Mouse (Mus musculus) limb, embryonic 10.5 days (tissue): Measurements from ENCODE around the gene Svep1. TPM values are rescaled to one million over a fixed set of nuclear protein-coding genes. Genes with fewer than 3 reads are reported as not detected.

Experiments used
- DNase-seq: peaks from one replicate; pipeline ENCODE4 v3.0.0-alpha.2; 2017; ENCODE audit warnings: low spot score
- H3K27ac ChIP-seq: fragments of 300-500 bp; sonication (generic); 2 replicates; pipeline ENCODE4 v1.5.1; 2016; ENCODE audit warnings: mild to moderate bottlenecking
- H3K27me3 ChIP-seq: fragments of 300-500 bp; sonication (generic); 2 replicates; pipeline ENCODE4 v1.6.1; 2016; ENCODE audit warnings: low read depth, mild to moderate bottlenecking; ENCODE audit not compliant: poor library complexity, severe bottlenecking
- H3K36me3 ChIP-seq: fragments of 300-500 bp; sonication (generic); 2 replicates; pipeline ENCODE4 v1.6.1; 2016; ENCODE audit warnings: mild to moderate bottlenecking, moderate library complexity
- H3K4me1 ChIP-seq: fragments of 300-500 bp; sonication (generic); 2 replicates; pipeline ENCODE4 v1.6.1; 2016
- H3K4me3 ChIP-seq: fragments of 300-500 bp; sonication (generic); 2 replicates; pipeline ENCODE4 v1.5.1; 2016; ENCODE audit warnings: mild to moderate bottlenecking, moderate library complexity
- H3K9me3 ChIP-seq: fragments of 300-500 bp; sonication (generic); replicated peaks from 2 replicates; pipeline ENCODE4 v1.6.1; 2016; ENCODE audit warnings: mild to moderate bottlenecking
- WGBS: fragments of 180-500 bp; shearing (Covaris S2); methylation state at CpG from one replicate; pipeline ENCODE4 v1.1.7; 2016; 5-methylcytosine and 5-hydroxymethylcytosine counted together
- polyA plus RNA-seq: library from polyadenylated mRNA; unstranded; fragments of >200 nt; fragmentation: Nextera tagmentation; extraction: Ambion mirVana; gene quantifications from 2 replicates; pipeline ENCODE4 v1.2.1, GENCODE M21; 2016

Svep1 gene
- polyA plus RNA-seq, 1 experiment from 2014 or later, result 2.3 TPM

DNA sequence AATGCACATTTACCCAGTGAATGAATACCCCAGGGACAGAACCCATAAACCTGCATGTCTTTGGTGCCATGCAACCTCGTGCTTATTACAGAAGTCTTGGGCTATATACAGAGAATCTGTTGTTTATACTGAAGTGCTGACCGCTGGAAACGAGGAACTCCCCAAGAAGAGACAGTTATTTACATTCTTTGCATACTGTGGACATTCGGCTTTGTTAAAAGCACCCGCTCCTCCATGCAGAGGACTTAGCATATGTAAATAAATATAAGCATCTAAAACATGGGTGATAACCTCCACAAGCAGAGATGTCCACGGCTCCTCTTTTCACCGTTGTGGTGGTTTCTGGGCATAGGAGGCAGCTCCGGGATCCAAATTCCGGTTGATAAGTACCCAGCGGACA lies 95.7 kb downstream of the Svep1 start:
- Histone ChIP-seq H3K27ac (no peak overlapping the region), H3K36me3 (no peaks in the 10 kb centered on the region)

DNA sequence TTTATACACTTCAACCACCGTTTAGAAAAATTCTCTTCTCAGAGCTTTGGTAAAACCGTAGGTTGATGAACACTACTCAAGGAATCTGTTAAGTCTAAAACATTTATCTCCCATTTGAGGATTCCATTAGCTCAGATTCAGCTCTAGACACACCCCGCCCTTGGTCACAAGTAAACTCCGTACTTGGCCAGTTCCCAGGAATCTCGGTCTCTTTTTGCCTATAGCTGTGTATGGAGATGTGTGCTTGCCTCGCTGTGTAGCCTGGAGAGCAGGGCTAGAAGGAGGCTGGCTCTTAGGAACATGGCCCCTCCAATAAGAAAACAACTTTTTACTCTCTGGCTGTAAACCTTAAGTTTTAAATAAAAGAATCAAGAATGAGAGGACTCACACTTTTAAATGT lies 96.9 kb downstream of the Svep1 start:
- Histone ChIP-seq H3K4me1 (no peaks in the 10 kb centered on the region), H3K27me3 (no peaks in the 10 kb centered on the region), H3K4me3 (no peak overlapping the region), H3K36me3 (no peaks in the 10 kb centered on the region), H3K27ac (no peak overlapping the region), H3K9me3 (no peaks in the 10 kb centered on the region)
- DNase-seq, result no peak
- 90% methylated on average over 6 of the region's 6 CpGs for WGBS

More for the DNA sequence above, 95.7 kb downstream of the Svep1 start:
- H3K4me1 ChIP-seq, result peaks cover 3% of the 10 kb centered on the region; the same call in 1 of the 2 replicates
- WGBS, result 93% methylated on average over 10 of the region's 10 CpGs
- no peak overlapping the region for H3K4me3 ChIP-seq
- no peaks in the 10 kb centered on the region for H3K27me3 ChIP-seq
- no peaks in the 10 kb centered on the region for H3K9me3 ChIP-seq
- DNase-seq, result no peak

DNA sequence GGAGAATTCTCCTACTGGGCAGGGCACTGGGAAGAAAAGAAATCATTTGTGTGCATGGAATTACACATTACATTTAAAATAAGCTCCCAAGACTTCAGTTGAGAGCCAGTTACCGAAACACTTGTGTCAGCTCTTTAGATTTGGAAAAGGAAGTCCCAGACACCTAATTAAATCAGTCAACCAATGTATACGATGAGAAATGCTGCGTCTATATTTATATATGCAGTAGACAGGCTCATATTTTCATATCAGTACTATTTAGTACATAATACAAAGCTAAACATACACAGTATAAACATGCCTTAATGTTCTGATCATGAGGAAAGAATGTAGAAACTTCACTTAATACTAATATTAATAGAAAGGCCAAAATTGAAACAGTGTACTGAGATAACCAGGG lies 98.3 kb downstream of the Svep1 start:
- no peak overlapping the region for H3K27ac ChIP-seq
- DNase-seq, result no peak
- no peaks in the 10 kb centered on the region for H3K27me3 ChIP-seq
- no peak overlapping the region for H3K4me3 ChIP-seq
- no peaks in the 10 kb centered on the region for H3K36me3 ChIP-seq
- 90% methylated on average over 3 of the region's 3 CpGs for WGBS
- H3K9me3 ChIP-seq, result no peaks in the 10 kb centered on the region
- H3K4me1 ChIP-seq, result no peaks in the 10 kb centered on the region

DNA sequence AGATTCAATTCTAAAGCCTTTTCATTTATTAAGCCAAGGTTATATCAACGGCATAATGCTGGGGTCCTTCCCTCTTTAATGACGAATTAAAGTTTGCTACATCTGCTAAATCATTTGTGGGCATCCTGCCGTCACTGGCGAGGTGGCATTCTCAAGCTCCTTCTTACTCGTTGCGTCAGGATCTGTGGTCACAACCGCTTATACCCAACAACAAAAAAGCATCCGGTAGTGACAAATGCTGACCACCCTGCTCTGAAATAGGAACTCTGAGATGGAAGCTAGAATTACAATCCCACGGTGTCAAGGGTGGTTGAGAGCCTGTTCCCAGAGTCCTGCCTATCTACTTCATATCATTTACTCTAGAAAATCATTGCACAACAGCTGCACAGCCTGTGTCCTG lies 108.9 kb downstream of the Svep1 start:
- Histone ChIP-seq H3K27me3 (no peaks in the 10 kb centered on the region), H3K4me3 (no peak overlapping the region), H3K4me1 (0 out of 2 replicates have a peak, but pooled peaks cover 5% of the 10 kb centered on the region), H3K36me3 (no peaks in the 10 kb centered on the region), H3K9me3 (no peaks in the 10 kb centered on the region), H3K27ac (no peak overlapping the region)
- no peak for DNase-seq
- 88% methylated on average over 9 of the region's 9 CpGs for WGBS

DNA sequence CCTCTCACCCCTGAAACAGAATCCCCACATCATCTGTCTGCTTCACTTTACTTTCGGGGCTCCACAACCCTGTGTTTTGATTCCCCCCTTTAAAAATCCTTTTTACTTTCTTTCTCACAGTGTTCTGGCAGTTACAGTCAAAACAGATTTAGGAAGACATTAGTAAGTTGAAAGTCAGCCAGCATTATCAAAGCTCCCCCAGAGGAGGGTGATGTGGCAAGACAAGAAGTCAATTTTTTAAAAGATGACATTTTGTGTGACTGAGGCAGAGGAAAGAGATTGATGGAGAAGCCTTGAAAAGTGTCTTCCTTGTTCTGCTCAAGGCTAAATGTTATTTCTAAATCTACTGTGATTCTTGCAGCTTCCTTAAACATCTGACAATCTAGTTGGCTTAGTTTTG lies 119.9 kb downstream of the Svep1 start:
- no peak overlapping the region for H3K27ac ChIP-seq
- 91% methylated on average over 1 of the region's 1 CpGs for whole genome bisulfite sequencing
- no peak overlapping the region for H3K4me3 ChIP-seq
- H3K9me3 ChIP-seq, result no peaks in the 10 kb centered on the region
- DNase-seq, result no peak
- no peaks in the 10 kb centered on the region for H3K36me3 ChIP-seq
- H3K27me3 ChIP-seq, result no peaks in the 10 kb centered on the region
- H3K4me1 ChIP-seq, result no peaks in the 10 kb centered on the region

DNA sequence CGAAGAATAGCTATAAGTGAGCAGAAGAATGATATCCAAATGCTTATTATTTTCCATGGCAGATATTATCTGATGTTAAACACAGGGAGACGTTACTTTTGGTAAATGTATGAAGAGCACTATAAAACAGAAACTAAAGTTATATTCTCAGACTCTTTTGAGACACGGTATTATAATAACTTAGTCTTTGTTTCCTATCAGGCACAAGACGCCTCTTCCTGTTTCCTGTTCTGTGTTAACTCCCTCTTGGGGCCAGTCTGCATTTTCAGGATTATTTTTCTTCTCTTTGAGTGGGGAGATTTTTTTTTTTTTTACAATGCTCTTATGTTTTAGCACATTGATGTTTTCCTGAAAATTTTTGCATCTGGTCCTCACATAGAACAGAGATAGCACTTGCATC lies 120.5 kb downstream of the Svep1 start:
- 88% methylated on average over 4 of the region's 4 CpGs for WGBS
- no peak overlapping the region for H3K4me3 ChIP-seq
- DNase-seq, result no peak

DNA sequence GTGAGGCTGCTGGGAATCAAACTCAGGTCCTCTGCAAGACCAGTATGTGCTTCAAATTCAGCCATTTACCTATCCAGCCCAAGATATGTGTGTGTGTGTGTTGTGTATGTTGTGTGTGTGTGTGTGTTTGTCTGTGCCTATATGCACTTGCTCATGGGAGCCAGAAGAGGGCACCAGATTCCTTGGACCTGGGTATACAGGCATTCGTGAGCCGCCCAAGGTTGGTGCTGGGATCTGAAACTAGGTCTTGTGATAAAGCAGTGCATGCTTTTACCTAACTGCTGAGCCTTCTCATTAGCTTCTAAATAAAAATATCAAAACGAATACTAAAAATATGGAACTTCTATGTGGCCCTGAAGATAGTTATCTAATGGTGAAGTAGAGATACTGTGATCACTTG lies 121.3 kb downstream of the Svep1 start:
- no peaks in the 10 kb centered on the region for H3K4me1 ChIP-seq
- H3K36me3 ChIP-seq, result no peaks in the 10 kb centered on the region
- H3K27ac ChIP-seq, result no peak overlapping the region
- WGBS, result 96% methylated on average over 3 of the region's 3 CpGs
- H3K27me3 ChIP-seq, result no peaks in the 10 kb centered on the region
- no peaks in the 10 kb centered on the region for H3K9me3 ChIP-seq
- no peak for DNase-seq
- no peak overlapping the region for H3K4me3 ChIP-seq

More for the DNA sequence above, 120.5 kb downstream of the Svep1 start:
- H3K36me3 ChIP-seq, result no peaks in the 10 kb centered on the region
- no peak overlapping the region for H3K27ac ChIP-seq
- no peaks in the 10 kb centered on the region for H3K27me3 ChIP-seq
- no peaks in the 10 kb centered on the region for H3K9me3 ChIP-seq
- no peaks in the 10 kb centered on the region for H3K4me1 ChIP-seq

DNA sequence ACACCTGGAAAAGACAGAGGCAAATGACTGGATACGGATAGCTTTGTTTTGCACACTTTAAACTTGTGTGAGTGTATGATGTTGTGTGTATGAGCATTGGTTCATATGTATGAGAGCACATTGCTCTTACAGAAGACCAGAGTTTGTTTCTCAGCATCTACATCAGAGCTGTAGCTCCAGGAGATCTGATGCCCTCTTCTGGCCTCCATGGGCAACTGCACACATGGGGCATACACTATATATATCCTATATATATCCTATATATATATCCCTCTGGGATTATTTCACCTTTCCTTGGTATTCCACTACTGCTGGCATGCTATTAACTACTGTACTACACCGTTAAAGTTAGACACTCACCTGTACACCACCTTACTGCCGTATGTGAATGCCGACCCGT lies 122.5 kb downstream of the Svep1 start:
- no peak overlapping the region for H3K4me3 ChIP-seq
- DNase-seq, result no peak
- H3K9me3 ChIP-seq, result no peaks in the 10 kb centered on the region
- H3K36me3 ChIP-seq, result no peaks in the 10 kb centered on the region
- no peak overlapping the region for H3K27ac ChIP-seq
- H3K27me3 ChIP-seq, result no peaks in the 10 kb centered on the region
- 93% methylated on average over 5 of the region's 5 CpGs for WGBS
- H3K4me1 ChIP-seq, result no peaks in the 10 kb centered on the region

DNA sequence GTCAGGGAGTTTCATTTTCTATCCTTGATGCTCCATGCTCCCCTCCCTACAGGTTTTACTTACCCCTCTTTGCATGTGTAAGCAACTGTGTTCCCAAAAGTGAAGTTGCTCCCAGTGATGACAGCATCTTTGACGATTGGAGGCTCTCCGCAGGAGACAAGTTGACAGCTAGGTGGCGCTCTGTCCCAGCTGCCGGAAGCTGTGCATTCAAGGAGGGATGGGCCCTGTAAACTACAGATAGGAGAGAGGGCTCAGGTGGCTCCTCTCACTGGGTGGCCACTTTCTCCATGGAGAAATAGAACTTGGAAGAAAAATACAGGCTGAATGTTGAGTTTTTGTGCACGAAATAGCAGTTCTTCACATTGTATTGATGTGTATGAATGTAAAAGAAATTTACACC lies 124.1 kb downstream of the Svep1 start:
- H3K9me3 ChIP-seq, result no peaks in the 10 kb centered on the region
- no peak overlapping the region for H3K4me3 ChIP-seq
- no peak overlapping the region for H3K27ac ChIP-seq
- no peaks in the 10 kb centered on the region for H3K4me1 ChIP-seq
- no peaks in the 10 kb centered on the region for H3K27me3 ChIP-seq
- peak; percentile 76 for DNase-seq
- H3K36me3 ChIP-seq, result no peaks in the 10 kb centered on the region
- WGBS, result 10% methylated on average over 5 of the region's 5 CpGs

DNA sequence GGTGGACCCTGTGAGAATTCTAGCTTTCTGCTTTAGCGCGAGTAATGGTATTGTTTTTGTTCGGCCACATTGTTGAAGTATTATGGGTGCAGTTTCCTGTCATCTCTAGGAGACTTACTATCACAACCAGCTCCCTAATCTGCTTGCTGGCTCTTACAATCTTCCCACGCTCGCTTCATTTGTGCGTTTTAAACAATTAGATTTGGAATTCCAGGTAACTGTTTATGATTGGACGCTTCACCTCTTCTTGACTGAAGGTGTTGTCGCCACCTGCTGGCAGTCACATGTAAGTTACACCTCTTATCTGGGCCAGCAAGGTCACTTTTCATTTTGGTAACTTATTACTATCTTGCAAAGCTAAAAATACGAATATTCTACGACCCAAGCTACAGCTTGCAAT lies 127.0 kb downstream of the Svep1 start:
- H3K9me3 ChIP-seq, result no peaks in the 10 kb centered on the region
- H3K27me3 ChIP-seq, result no peaks in the 10 kb centered on the region
- H3K4me1 ChIP-seq, result peaks cover 7% of the 10 kb centered on the region; the same call in 1 of the 2 replicates
- no peak overlapping the region for H3K27ac ChIP-seq
- H3K36me3 ChIP-seq, result no peaks in the 10 kb centered on the region
- H3K4me3 ChIP-seq, result no peak overlapping the region
- WGBS, result 33% methylated on average over 10 of the region's 10 CpGs
- DNase-seq, result peak; percentile 68

DNA sequence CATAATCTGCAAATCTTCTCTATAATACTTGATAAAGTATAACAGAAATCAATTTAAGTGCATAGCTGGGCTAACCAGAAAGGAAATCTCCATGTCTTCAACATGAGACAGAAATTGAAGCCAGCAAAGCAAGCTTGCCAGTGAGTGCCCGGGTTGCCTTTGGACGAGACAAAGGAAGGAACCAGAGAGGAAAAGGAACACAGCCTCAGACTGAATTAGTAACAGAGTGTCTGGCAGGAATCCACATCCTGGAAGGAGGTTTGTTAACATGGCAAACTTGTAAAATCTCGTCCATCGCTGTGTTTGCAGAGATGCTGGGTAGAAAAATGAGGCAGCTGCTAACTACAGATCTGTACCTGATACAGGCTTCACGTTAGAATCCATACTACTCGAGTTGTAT lies 128.7 kb downstream of the Svep1 start:
- Histone ChIP-seq H3K36me3 (no peaks in the 10 kb centered on the region), H3K27me3 (no peaks in the 10 kb centered on the region), H3K27ac (no peak overlapping the region), H3K4me3 (no peak overlapping the region), H3K9me3 (no peaks in the 10 kb centered on the region), H3K4me1 (peaks cover 7% of the 10 kb centered on the region; the same call in 1 of the 2 replicates)
- no peak for DNase-seq
- 78% methylated on average over 6 of the region's 6 CpGs for WGBS

DNA sequence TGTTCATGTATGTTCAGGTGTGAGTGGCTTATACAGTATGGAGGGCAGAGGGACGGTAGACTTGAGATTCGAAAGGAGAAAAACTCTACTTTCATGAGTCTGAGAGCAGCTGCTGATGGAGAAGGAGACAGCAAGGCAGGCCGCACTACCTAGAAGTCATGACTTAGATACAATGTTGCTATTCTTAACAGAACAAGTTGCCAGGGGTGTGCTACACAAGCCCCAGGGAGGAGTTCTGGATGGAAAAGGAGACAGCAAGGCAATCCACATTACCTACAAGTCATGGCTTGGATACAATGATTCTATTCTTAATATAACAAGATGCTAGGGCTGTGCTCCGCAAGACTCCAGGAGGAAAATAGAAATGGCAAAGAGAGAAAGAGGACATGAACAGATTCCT lies 129.1 kb downstream of the Svep1 start:
- 93% methylated on average over 4 of the region's 4 CpGs for WGBS
- DNase-seq, result no peak

DNA sequence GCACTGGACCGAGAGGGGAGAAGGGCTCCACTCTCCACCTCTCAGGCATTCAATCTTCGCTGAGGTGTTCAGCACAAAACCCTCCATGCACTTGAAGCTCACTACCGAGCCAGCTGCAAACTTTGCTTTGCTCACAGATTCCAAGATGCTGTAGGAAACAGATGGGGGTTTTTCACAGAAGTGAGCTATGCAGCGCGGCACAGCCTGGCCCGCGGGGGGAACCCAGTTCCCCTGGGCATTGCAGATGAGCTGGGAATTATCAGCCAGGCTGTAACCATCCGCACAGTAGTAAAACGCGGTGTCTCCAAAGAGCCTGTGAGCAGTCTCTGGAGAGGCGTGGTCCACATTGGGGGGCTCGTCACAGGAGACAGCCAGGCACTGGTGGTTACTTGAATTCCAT lies 133.8 kb downstream of the Svep1 start:
- no peak overlapping the region for H3K27ac ChIP-seq
- no peaks in the 10 kb centered on the region for H3K27me3 ChIP-seq
- DNase-seq, result no peak
- H3K9me3 ChIP-seq, result 0 out of 2 replicates have a peak, but pooled peaks cover 2% of the 10 kb centered on the region
- no peaks in the 10 kb centered on the region for H3K36me3 ChIP-seq
- no peak overlapping the region for H3K4me3 ChIP-seq
- H3K4me1 ChIP-seq, result peaks cover 7% of the 10 kb centered on the region; the same call in 1 of the 2 replicates
- WGBS, result 85% methylated on average over 12 of the region's 12 CpGs

More for the DNA sequence above, 129.1 kb downstream of the Svep1 start:
- no peaks in the 10 kb centered on the region for H3K36me3 ChIP-seq
- peaks cover 7% of the 10 kb centered on the region; the same call in 1 of the 2 replicates for H3K4me1 ChIP-seq
- H3K27ac ChIP-seq, result no peak overlapping the region
- no peak overlapping the region for H3K4me3 ChIP-seq
- H3K27me3 ChIP-seq, result no peaks in the 10 kb centered on the region
- no peaks in the 10 kb centered on the region for H3K9me3 ChIP-seq

DNA sequence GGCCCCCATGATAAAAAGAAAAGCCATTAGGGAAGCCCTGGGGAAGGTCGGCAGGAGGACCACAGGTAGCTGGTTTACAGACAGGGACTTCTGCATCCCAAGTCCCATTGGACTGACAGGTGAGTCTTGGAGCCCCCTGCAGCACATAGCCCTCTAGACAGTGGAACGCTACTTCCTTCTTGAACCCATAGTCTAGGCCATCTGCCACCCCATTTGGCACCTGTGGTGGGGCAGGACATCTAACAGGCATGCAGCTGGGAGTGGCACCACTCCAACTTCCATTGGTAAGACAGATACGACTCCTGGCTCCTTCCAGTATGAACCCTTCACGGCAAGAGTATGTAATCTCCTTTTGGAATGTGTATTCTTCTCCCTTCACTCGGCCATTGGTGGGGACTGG lies 137.8 kb downstream of the Svep1 start:
- Histone ChIP-seq H3K4me1 (no peaks in the 10 kb centered on the region), H3K27me3 (no peaks in the 10 kb centered on the region), H3K9me3 (0 out of 2 replicates have a peak, but pooled peaks cover 2% of the 10 kb centered on the region), H3K4me3 (no peak overlapping the region), H3K36me3 (no peaks in the 10 kb centered on the region), H3K27ac (no peak overlapping the region)
- 93% methylated on average over 5 of the region's 5 CpGs for WGBS
- no peak for DNase-seq
